Mouse (Mus musculus) limb, embryonic 13.5 days (tissue): Measurements from ENCODE around the gene C4b. TPM values are rescaled to one million over a fixed set of nuclear protein-coding genes. Genes with fewer than 3 reads are reported as not detected.
"Not testable (repeated sequence)": the region's sequence is repeated elsewhere in the genome, so short reads cannot be mapped to it uniquely, and the experiment has no call there.

Experiments used
- ATAC-seq: fragments of 200-750 bp; cut with Nextera tagmentation; 2 replicates; pipeline ENCODE4 v1.8.0; 2017; ENCODE audit warnings: low read depth, moderate number of reproducible peaks, moderate TSS enrichment; ENCODE audit not compliant: low FRiP score
- H3K27ac ChIP-seq: fragments of 300-500 bp; sonication (generic); 2 replicates; pipeline ENCODE4 v1.5.1; 2015; ENCODE audit warnings: inconsistent platforms, mild to moderate bottlenecking, moderate library complexity
- H3K27me3 ChIP-seq: fragments of 300-500 bp; sonication (generic); 2 replicates; pipeline ENCODE4 v1.6.1; 2015; ENCODE audit warnings: mild to moderate bottlenecking, inconsistent platforms
- H3K36me3 ChIP-seq: fragments of 300-500 bp; sonication (generic); 2 replicates; pipeline ENCODE4 v1.6.1; 2015; ENCODE audit warnings: inconsistent platforms, mild to moderate bottlenecking, moderate library complexity
- H3K4me1 ChIP-seq: fragments of 300-500 bp; sonication (generic); 2 replicates; pipeline ENCODE4 v1.6.1; 2015; ENCODE audit warnings: inconsistent platforms
- H3K4me2 ChIP-seq: fragments of 300-500 bp; sonication (generic); replicated peaks from 2 replicates; pipeline ENCODE4 v1.6.1; 2015; ENCODE audit warnings: inconsistent platforms, mild to moderate bottlenecking, moderate library complexity
- H3K4me3 ChIP-seq: fragments of 300-500 bp; sonication (generic); 2 replicates; pipeline ENCODE4 v1.5.1; 2015; ENCODE audit warnings: moderate library complexity, mild to moderate bottlenecking, inconsistent platforms
- H3K9ac ChIP-seq: fragments of 300-500 bp; sonication (generic); 2 replicates; pipeline ENCODE4 v1.6.1; 2015; ENCODE audit warnings: mild to moderate bottlenecking, inconsistent platforms
- H3K9me3 ChIP-seq: fragments of 300-500 bp; sonication (generic); 2 replicates; pipeline ENCODE4 v1.6.1; 2016; ENCODE audit warnings: inconsistent platforms
- WGBS: fragments of 180-500 bp; shearing (Covaris S2); methylation state at CpG from one replicate; pipeline ENCODE4 v1.1.7; 2015; 5-methylcytosine and 5-hydroxymethylcytosine counted together
- polyA plus RNA-seq: library from polyadenylated mRNA; unstranded; fragments of >200 nt; fragmentation: Nextera tagmentation; extraction: Ambion mirVana; gene quantifications from 2 replicates; pipeline ENCODE4 v1.2.1, GENCODE M21; 2015

The C4b gene
- 0.06 and 0.17 TPM in 2 replicates for polyA plus RNA-seq

DNA sequence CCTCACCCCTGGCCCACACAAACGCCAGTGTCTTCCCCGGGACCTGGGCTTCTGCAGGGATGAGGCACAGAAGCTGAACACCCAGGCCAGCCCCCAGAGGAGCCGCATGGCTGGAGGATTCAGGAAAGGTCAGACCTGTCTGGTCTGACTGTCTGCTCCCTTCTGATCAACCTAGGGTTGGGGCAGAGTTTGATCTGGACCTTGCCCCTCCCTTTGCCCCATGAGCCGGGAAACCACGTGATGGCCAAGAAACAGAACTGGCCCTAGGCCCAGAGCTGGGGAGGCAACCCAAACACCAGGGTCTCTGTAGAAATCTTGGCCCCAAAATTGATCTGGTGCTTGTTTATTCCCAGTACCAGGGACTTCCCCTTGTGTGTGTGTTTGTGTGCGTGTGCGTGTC is at the start of gene C4b:
Gene C4b, minus strand, starts transcription at position 164 of the 400 bp plus-strand sequence.
- WGBS: 79% methylated on average over 7 of the region's 7 CpGs
- no peak for ATAC-seq

DNA sequence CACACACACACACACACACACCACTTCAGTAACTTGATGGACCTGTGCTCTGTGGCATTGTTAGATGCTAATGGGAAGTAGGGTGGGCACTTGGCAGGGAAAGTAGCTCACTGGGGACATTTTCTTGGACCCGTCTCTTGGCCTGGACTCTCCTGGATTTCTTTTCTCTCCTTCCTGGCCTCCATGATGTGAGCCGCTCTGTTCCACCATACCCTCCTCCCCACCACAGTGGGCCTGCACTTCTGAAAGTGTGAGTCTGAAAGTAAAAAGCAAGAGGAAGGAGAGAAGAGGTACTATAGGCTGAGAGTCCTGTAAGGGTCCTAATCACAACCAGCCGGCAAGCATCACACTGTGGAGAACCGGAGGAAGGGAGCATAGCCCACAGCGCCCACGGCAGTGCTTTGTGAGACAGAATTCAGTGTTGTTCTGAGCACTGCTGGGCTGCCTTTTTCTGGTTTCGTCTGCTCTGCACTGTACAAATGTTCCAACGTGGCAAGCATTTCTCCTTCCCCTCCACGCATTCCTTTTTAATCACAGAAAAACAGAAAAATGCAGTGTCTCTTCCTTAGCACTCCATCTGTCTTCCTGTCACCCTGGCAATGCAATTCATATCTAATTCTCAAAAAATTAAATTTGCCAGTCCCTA is 34.1 kb upstream of the C4b start:
- H3K27ac ChIP-seq: no peak overlapping the region
- H3K4me3 ChIP-seq: no peak overlapping the region
- peaks cover 18% of the 10 kb centered on the region; the same call in 1 of the 2 replicates for H3K9me3 ChIP-seq
- H3K27me3 ChIP-seq: no peaks in the 10 kb centered on the region
- 67% methylated on average over 9 of the region's 9 CpGs for WGBS
- no peak overlapping the region for H3K4me2 ChIP-seq
- H3K4me1 ChIP-seq: no peaks in the 10 kb centered on the region
- ATAC-seq: no peak
- no peaks in the 10 kb centered on the region for H3K36me3 ChIP-seq
- no peak overlapping the region for H3K9ac ChIP-seq

More for the DNA sequence above, at the start of gene C4b:
- Histone ChIP-seq H3K4me2 (no peak within 1 kb of the TSS), H3K9ac (no peak within 1 kb of the TSS; the same call in 1 of the 2 replicates), H3K27me3 (peaks cover 3% of the 10 kb centered on the region; the same call in 1 of the 2 replicates), H3K4me1 (no peaks in the 10 kb centered on the region), H3K27ac (no peak within 1 kb of the TSS), H3K36me3 (no peaks in the 10 kb centered on the region), H3K9me3 (peaks cover 4% of the 10 kb centered on the region; the same call in 1 of the 2 replicates), H3K4me3 (no peak within 1 kb of the TSS)

DNA sequence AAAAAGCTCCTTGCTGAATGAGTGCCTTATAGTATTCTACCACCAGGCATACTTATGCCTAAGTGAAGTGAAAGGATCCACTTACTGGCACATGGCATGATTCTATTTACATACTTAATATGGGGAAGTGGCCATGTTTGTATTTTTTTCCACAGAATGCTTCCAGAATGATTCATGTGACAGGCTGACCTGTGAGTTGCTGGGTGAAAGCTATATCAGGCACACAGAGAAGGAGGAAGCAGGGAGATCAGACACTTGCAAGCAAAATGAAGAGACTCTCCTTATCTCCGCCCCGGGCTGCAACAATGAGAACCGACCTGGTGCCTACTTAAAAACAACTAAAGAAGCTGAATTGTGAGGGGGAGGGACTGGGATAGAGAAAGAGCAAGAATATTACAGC is 17.8 kb upstream of the C4b start:
- no peak for ATAC-seq
- Histone ChIP-seq H3K9me3 (no peaks in the 10 kb centered on the region), H3K27ac (no peak overlapping the region), H3K4me3 (no peak overlapping the region), H3K36me3 (no peaks in the 10 kb centered on the region), H3K4me1 (no peaks in the 10 kb centered on the region), H3K27me3 (no peaks in the 10 kb centered on the region), H3K9ac (no peak overlapping the region), H3K4me2 (no peak overlapping the region)
- 85% methylated on average over 3 of the region's 3 CpGs for WGBS

DNA sequence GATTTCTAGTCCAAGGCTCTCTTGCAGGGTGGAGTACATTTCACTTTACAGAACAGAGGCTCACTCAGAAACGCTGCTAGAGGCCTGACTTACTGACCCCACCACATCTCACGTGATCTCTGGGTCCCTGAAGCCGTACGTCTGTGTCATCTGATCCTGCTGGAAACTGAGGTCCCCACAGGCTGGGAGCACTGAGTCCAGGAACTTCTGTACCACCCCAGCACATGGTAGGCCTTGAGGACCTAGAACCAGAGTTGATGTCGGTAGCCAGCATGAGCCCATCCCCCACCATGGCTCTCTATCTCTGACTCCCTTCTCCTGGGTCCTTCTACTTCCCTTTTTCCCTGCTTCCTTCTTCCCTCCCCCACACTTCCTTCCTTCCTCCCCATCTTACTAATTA is 2.8 kb upstream of the C4b start:
- Histone ChIP-seq H3K9me3 (peaks cover 14% of the 10 kb centered on the region), H3K36me3 (no peaks in the 10 kb centered on the region), H3K4me1 (no peaks in the 10 kb centered on the region), H3K27ac (no peak overlapping the region), H3K9ac (no peak overlapping the region), H3K4me3 (no peak overlapping the region), H3K4me2 (no peak overlapping the region), H3K27me3 (no peaks in the 10 kb centered on the region)
- WGBS: 73% methylated on average over 5 of the region's 5 CpGs
- ATAC-seq: no peak

DNA sequence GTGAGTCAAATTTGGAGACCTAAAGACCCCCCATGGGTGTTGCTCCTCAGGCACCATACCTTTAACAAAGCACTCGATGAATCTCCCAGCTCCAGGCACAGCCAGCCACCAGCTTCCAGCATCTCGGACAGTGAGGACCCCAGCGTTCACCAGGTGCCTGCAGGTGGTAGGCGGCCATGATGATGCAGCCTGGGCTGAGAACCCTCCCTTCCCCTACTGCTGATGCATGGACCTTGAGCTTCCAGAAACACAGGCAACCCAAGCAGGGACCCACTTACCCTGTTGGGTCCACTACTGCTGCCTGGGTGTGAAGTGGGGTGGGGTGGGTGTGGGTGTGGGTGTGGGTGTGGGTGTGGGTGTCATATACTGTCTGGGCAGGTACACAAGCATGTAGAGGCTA is 1.5 kb upstream of the C4b start:
- not testable (repeated sequence) for ATAC-seq

DNA sequence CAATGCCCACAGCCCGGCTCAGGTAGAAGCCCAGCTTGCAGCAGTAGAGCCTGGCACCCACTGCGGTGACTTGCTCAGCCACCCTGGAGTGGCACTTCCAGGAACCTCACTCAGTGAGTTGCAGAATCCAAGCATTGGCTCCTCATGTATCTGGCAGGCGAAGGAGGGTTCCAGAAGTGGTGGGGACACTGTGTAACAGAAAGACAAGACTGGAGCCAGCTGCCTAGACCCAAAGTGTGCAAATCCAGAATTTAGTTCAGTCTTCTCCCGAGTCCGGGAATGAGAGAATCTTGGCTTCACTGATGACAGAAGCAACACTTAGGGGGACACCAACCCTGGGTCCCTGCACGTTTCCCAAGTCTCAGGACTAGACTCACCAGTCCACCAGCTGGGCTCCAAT is 929 bp upstream of the C4b start:
- H3K27me3 ChIP-seq, H3K4me2 ChIP-seq, H3K9ac ChIP-seq, H3K36me3 ChIP-seq, H3K4me3 ChIP-seq, H3K27ac ChIP-seq, H3K4me1 ChIP-seq, ATAC-seq: not testable (repeated sequence)
- peaks cover 13% of the 10 kb centered on the region for H3K9me3 ChIP-seq
- WGBS: 90% methylated on average over 6 of the region's 6 CpGs

More for the DNA sequence above, 1.5 kb upstream of the C4b start:
- H3K4me1 ChIP-seq, H3K4me2 ChIP-seq, H3K4me3 ChIP-seq, H3K36me3 ChIP-seq, H3K27ac ChIP-seq, H3K27me3 ChIP-seq, H3K9ac ChIP-seq: not testable (repeated sequence)
- WGBS: 87% methylated on average over 4 of the region's 4 CpGs
- peaks cover 14% of the 10 kb centered on the region for H3K9me3 ChIP-seq

DNA sequence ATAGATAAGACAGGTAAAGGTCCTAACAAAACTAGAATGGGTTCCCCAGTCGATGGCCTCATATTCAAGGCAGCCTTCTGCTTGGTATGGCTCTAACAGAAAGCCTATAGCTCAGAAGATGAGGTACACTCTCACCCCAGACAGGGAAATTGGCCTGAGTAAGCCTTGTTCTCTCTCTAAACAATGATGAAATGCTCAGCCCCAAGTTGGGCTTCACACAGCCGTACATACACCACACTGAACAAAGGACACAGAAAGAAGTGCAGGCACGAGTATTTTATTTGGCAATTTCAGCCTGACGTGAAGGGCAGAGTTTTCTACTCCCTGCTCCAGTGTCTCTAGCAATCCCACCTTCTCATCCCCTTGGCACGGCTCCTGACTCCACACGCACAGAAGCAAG is 524 bp upstream of the C4b start:
- H3K27me3 ChIP-seq: peaks cover 3% of the 10 kb centered on the region; the same call in 1 of the 2 replicates
- H3K4me1 ChIP-seq: no peaks in the 10 kb centered on the region
- no peak for ATAC-seq
- no peaks in the 10 kb centered on the region for H3K36me3 ChIP-seq
- no peak overlapping the region for H3K4me2 ChIP-seq
- H3K9me3 ChIP-seq: peaks cover 9% of the 10 kb centered on the region; the same call in 1 of the 2 replicates
- H3K27ac ChIP-seq: no peak overlapping the region
- no peak overlapping the region for H3K4me3 ChIP-seq
- WGBS: 84% methylated on average over 6 of the region's 6 CpGs
- H3K9ac ChIP-seq: no peak overlapping the region

DNA sequence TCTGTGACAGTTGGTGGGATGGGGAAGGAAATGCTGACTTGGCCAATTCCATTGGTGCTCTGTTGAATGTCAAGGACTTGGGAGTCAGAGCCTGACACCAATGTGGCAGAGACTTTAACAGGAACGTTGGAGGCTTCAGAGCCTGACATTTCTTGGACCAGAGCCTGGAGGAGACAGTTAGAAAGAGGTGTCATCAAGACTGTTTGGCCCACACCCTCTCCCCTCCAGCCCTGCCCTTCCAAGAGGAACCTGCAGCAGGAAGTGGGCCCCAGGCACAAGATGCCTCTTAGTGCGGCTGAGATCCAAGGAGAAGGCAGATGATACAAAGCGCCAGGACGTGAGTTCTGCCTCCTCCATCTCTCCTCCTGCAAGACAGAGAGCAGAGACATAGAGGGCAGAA is 3.4 kb downstream of the C4b start:
- WGBS: 79% methylated on average over 4 of the region's 4 CpGs
- Histone ChIP-seq H3K4me2 (no peak overlapping the region), H3K4me3 (no peak overlapping the region), H3K36me3 (no peaks in the 10 kb centered on the region), H3K9ac (no peak overlapping the region), H3K4me1 (no peaks in the 10 kb centered on the region), H3K27me3 (peaks cover 3% of the 10 kb centered on the region; the same call in 1 of the 2 replicates), H3K27ac (no peak overlapping the region), H3K9me3 (no peaks in the 10 kb centered on the region)
- no peak for ATAC-seq

DNA sequence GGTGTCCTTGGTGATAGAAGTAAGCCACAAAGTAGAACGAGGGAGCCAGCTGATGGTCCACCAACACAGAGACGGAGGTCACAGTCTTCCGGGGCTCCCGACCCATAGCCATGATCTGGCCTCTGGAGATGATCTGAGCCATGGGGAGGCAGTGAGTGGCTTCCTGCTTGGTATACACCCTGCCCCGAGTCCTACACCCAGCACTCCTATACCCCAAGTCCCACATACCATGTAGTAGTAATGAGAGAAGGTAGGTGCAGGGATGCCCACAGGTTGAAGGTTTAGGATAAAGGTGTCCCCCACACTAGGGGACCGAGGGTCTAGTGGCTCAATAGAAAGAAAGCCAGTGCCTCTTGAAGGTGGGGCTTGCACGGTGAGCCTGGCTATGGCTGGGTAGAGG is 4.0 kb downstream of the C4b start:
- WGBS: 83% methylated on average over 7 of the region's 7 CpGs
- H3K27me3 ChIP-seq, H3K4me2 ChIP-seq, H3K27ac ChIP-seq, H3K36me3 ChIP-seq, H3K9ac ChIP-seq, H3K4me1 ChIP-seq, H3K9me3 ChIP-seq, ATAC-seq, H3K4me3 ChIP-seq: not testable (repeated sequence)

DNA sequence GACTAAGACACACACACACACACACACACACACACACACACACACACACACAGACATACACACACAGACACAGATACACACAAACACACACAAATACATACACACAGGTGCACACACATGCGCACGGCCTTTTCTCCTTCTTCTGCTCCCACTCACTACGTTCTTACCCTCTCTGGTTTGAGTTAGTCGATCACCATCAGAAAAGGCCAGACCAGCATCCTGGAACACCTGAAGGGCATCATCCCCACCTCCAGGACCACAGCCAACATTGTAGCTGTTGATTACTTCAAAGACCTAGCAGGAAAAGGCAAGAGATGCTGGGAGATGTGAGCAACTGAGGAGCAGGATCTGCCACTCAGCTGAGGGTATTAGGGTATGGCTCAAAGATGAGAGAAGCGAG is 6.2 kb downstream of the C4b start:
- not testable (repeated sequence) for H3K9ac ChIP-seq, H3K36me3 ChIP-seq, H3K4me1 ChIP-seq, ATAC-seq, H3K9me3 ChIP-seq, H3K4me3 ChIP-seq, H3K27me3 ChIP-seq, H3K4me2 ChIP-seq, H3K27ac ChIP-seq
- WGBS: 76% methylated on average over 5 of the region's 5 CpGs

DNA sequence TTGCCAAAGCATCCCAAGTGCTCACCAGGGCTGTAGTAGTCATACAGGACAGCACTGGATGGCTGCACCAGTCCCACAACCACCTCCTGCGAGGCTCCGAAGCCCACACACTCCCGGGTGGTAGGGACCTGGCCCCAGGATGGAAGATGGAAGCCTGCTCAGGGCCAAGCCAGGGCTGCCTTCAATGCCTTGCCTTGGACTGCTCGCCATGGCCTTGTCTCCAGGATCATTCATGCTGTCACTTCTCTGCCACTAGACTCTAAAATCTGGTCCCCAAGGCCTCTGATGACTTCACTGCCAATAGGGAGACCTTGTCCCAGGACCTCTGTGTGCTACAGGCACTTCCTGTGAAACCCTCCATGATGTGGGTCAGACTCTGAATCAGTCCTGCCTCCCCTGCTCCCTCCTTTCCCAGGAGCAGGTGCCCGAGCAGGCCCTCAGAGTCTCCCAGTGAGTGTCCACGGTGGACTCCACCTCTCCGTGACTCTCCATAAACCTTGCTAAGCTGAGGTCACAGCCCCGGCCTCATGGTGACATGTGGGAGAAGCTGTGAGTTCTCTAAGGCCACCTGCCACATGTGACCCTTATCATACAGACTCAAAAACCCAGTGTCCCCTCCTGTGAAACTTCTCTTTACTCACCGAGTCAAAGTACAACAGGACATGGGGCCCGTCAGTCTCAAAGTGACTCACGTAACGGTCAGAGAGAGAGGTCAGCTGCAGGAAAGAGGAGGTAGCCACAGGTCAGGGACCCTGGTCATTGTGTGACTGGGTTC is 13.7 kb downstream of the C4b start:
- H3K4me2 ChIP-seq, H3K9ac ChIP-seq, H3K4me3 ChIP-seq, H3K27me3 ChIP-seq, H3K27ac ChIP-seq, H3K36me3 ChIP-seq, ATAC-seq, H3K4me1 ChIP-seq, H3K9me3 ChIP-seq: not testable (repeated sequence)
- 80% methylated on average over 12 of the region's 12 CpGs for WGBS

DNA sequence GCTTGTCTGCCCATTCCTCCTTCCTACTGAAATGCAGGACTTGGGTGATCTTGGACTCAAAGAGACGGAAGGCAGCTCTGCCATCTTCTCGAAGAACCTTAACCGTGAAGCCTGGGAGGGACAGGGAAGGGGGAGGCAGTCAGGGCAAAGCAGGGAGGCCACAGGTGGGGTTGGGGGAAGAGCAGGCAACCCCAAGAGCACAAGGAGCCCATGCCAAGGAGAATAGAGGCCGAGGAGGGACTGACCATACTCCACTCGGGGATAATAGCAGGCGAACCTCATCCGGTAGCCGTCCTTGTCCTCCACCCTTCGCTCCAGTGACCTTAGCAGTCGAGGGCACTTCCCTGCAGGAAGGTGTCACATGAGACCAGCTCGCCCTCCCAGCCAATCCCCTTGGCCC is 14.5 kb downstream of the C4b start:
- H3K9me3 ChIP-seq, H3K27ac ChIP-seq, H3K27me3 ChIP-seq, ATAC-seq, H3K9ac ChIP-seq, H3K4me2 ChIP-seq, H3K4me1 ChIP-seq, H3K4me3 ChIP-seq, H3K36me3 ChIP-seq: not testable (repeated sequence)
- 75% methylated on average over 11 of the region's 11 CpGs for WGBS
